Mouse (Mus musculus) gastrocnemius, postnatal 10 days (tissue): ENCODE measurements around the gene Ybx2. TPM values are rescaled to one million over a fixed set of nuclear protein-coding genes. Genes with fewer than 3 reads are reported as not detected.
A peak's percentile ranks its signal among the peaks of the same experiment; 100 is the strongest.
"Not testable (repeated sequence)": the region's sequence is repeated elsewhere in the genome, so short reads cannot be mapped to it uniquely, and the experiment has no call there.

ENCODE experiments used
- DNase-seq: peaks from one replicate; pipeline ENCODE4 v3.0.0; 2021; ENCODE audit warnings: mixed read lengths
- total RNA-seq, 2 experiments: library from RNA; stranded (reverse); gene quantifications; 2 replicates each; pipeline ENCODE4 v1.2.3; 2021

Gene Ybx2
- total RNA-seq, 2 experiments from 2014 or later = 2.7 to 4.1 TPM

GRCm38 (mm10) chr11:69934681-69935080, 915 bp upstream of the Ybx2 start:
- DNase-seq = no peak

DNA sequence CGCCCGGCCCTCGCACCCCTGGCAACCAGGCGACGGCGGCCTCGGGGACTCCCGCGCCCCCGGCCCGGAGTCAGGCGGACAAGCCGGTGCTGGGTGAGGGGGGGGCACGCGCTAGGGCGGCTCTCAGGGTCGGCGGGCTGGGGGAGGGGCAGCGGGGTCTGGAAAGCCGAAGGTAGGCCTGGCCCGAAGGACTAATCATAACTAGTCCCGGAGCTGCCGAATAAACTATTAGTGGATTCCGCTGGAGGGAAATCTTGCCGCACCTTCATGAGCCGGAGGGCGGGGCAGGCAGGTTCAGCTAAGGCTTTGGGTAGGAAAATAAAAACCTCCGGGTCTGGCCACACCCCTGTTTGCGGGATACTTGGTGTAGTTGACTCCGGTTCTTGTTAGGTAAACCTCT, 560 bp downstream of the Ybx2 start:
- no peak for DNase-seq

GRCm38 (mm10) chr11:69936714-69937347, 1.2 kb downstream of the Ybx2 start:
- no peak for DNase-seq

DNA sequence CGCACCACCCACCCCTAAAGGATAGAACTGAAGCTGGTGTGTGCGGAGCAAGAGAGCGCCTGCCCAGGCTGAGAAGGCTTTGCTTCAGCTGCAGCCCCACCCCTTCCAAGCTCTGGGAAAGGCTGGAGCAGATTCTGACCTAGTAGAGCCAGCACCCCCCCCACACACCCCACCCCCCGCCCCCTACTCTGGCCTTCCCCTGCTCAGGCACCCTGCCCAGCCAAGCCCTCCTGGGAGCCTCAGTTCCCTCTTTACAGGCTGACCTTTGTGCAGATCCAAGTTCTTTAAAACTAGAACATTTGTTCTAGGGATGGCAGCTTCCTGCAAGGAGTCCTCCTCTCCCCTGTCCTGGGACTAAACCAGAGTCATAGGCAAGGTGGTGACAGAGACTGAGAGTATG, 1.8 kb downstream of the Ybx2 start:
- DNase-seq = peak; percentile 70

DNA sequence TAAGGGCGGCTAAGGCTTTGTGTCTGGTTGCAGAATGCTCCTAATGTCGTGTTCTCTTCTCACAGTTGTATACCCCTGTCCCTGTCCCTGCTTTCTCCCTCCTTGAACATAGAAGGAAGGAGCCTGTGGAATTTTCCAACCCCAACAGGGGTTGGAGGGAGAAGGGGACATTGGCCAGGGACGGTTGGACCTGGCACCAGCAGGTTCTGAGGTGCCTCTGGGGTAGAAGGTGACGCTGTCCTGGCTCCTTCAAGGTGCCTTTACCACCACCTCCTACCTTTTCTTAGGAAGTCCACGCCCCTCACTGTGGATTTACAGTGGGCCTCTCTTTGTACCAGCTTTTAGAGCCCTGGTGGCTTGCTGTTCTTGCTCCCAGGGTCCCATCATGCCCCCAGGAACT, 2.2 kb downstream of the Ybx2 start:
- DNase-seq = no peak

GRCm38 (mm10) chr11:69938401-69938979, 2.9 kb downstream of the Ybx2 start:
- DNase-seq = no peak

DNA sequence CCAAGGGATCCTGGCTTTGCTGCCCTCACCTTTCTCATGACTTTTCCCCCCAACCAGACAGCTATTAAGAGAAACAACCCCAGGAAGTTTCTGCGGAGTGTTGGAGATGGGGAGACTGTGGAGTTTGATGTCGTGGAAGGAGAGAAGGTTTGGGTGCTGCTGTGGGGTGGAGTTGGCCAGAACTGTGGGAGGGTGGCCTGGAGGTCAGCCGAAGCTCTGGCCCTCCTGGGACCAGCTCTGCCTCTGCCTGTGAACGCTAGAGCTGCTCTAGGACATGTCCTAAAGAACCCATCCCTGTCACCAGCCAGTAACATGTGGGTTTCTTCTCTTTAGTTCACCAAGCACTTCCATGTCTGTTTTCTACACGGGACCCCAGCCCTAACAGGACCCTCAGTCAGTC, 3.6 kb downstream of the Ybx2 start:
- DNase-seq = no peak

DNA sequence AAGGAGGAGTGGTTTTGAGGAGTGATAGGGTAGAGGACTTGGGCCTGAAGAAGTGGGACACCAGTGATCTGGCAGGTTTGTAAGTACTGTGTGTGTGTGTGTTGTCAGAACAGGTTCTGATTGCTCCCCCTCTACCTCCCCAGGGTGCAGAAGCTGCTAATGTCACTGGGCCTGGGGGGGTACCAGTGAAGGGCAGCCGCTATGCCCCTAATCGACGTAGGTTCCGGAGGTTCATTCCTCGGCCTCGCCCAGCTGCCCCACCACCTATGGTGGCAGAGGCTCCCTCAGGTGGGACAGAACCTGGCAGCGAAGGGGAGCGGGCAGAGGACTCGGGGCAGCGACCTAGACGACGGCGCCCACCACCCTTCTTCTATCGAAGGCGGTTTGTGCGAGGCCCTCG, 4.1 kb downstream of the Ybx2 start:
- DNase-seq = no peak

DNA sequence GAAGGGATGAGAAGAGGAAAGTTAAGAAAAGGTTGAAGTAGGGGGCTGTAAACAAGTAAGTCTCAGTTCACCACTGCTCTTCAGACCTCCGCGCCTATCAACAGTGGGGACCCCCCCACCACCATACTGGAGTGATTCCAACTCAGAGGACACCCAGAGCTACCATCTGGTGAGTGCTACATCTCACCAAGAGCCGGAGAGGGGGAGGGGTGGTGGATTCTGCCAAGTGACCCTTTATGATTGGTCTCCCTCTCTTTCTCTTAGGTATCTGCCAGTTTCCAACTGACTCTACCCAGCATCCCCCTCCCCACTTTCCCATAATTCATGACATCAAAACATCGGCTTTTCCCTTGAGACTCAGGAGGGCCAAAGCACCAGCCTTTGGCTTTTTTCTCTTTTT, 5.4 kb downstream of the Ybx2 start:
- DNase-seq = no peak

DNA sequence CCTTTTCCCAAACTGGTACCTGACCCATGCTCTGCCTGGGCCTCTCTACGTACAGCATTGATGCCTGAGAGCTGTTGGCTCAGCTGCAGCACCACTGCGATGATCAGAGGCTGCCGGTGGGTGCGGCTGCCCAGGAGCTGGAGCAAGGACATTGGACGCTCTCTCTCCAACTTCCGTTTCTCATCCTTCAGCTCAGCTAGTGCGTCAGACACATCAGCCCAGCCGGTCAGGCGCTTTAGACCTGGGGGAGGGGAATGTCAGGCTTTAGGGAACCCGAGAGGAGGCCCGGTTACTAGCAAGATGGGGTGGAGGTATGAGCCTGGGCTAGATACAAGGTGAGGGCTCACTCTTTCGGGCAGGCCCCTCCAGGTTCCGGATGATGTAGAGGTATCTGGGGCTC, 9.6 kb downstream of the Ybx2 start:
- no peak for DNase-seq

DNA sequence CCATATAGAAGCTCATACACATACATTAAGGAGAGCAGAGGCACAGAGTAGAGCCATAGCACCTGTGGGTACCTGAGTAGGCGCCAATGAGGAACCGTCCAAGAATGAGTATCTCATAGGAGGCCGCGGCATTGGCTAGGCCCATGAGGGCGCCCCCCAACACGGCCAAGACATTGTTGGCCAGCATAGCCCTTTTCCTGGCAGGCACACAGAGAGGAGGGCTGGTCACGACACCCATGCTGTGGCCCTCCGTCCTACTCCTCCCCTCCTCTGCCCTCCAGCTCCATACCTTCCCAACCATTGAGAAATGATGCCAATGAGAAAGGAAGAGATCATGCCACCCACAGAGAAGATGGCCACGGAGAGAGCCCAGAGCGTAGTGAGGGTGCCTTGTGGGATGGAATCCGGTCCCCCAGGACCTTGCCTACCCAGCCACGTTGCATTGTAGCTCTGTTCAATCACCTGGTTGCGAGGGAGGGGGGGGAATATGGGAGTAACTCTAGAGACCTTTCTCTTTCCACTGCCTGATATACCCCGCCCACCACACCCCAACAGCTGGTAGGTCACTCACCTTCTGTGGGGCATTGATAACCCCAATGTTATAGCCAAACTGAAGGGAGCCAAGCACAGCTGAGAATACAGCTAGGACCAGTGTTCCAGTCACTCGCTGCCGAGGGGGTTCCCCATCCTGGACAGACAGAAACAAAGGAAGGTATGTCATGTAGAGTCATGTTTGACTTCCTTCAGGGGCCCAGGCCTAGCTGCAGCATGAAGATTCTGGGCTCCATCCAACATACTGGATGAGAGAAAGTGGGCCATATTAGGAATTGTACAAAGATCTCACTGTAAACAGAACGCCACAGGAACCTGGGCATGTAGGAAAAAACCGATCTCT, 10.6 kb downstream of the Ybx2 start:
- no peak for DNase-seq

- peak; percentile 78 for DNase-seq
Measured at GRCm38 (mm10) chr11:69947337-69948065, 11.9 kb downstream of the Ybx2 start.

DNA sequence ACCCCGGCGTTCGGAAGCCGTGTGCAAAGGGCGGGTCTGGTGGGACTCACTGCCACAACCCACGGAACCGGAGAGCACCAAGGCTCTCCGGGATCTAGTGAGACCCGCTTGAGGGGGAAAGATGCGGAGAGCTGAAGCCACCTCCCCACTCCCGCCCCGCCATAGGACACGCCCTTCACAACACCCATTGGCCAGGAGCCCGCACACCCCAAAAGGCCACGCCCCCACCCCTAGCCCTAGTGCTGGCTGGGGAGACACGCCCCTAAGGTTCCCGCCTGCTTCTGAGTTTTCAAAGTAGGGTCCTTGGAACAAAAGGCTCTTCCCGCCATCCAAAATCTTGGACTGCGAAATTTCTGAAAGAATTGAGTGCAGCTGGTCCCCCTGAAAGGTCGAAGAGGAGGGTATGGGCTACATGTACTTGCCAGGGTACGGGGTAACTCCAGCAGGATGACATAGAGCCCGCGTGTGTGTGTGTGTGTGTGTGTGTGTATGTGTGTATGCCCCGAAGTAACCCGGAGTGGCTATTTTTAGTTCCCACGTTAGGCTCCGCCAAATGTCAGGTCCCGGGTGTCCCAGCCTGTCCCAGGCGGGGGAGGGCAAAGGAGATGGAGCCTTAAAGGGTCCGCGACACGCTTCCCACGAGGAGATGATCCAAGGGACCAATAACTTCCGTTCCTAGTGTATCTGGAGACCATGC, 12.6 kb downstream of the Ybx2 start, which contains the start of gene Slc2a4:
TSS of gene Slc2a4 (minus strand) at position 123 of the 697 bp plus-strand sequence.
- DNase-seq = peak; percentile 97

DNA sequence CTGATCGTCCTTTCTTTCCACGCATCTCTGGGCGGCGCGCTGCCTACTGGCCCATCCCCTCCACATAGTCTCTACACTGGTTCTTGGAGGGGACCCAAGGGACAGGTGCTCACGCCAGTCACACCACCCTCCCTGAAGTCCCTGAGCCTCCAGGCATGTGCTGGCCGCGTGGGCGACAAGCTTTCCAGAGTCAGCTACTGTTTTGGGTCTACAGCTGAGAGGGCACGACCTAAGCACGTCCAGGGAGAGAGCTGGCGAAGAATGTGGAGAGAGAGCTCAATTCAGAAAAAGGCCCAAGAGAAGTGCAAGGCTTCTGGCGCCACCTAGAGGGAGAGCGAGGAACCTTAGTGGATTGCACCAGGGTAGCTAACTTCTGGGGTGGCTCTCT, 13.2 kb downstream of the Ybx2 start:
- DNase-seq = peak; percentile 89

GRCm38 (mm10) chr11:69950807-69951459, 15.3 kb downstream of the Ybx2 start:
- DNase-seq = no peak

- DNase-seq = no peak
Measured at GRCm38 (mm10) chr11:69952274-69952673, 16.7 kb downstream of the Ybx2 start.

GRCm38 (mm10) chr11:69953267-69953915, 17.8 kb downstream of the Ybx2 start:
- DNase-seq = no peak

DNA sequence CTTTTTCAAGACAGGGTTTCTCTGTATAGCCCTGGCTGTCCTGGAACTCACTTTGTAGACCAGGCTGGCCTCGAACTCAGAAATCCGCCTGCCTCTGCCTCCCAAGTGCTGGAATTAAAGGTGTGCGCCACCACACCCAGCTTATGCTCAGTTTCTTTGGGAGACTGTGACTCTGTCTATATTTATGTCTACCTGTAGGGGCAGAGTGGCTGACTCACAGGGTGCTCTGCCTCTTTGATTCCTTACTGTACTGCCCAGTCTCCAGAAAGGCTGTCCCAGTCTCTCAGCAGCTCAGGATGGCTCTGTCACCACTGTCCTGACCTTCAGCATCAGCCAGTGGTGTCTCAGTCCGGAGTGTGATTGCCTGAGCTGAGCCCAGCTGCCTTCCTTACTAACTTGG, 20.0 kb downstream of the Ybx2 start:
- DNase-seq = not testable (repeated sequence)

- DNase-seq = no peak
Measured at GRCm38 (mm10) chr11:69956218-69956617, 20.6 kb downstream of the Ybx2 start.

DNA sequence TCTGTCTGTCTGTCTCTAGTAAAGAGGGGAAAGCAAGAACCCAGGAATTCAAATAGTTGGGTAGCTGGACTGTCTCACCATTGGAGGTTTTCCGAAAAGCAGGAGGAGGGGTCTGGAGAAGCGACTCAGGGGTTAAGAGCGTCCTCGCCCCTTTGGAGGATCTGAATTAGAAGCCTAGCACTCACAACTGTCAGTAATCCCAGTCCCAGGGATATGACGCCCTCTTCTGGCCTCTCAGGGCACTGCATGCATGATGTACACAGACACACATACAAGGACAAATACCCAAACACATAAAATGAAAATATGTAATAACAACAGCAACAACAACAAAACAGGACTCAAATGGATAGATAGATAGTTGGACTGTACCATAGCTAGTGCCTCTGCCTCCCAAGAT, 25.0 kb downstream of the Ybx2 start:
- no peak for DNase-seq

DNA sequence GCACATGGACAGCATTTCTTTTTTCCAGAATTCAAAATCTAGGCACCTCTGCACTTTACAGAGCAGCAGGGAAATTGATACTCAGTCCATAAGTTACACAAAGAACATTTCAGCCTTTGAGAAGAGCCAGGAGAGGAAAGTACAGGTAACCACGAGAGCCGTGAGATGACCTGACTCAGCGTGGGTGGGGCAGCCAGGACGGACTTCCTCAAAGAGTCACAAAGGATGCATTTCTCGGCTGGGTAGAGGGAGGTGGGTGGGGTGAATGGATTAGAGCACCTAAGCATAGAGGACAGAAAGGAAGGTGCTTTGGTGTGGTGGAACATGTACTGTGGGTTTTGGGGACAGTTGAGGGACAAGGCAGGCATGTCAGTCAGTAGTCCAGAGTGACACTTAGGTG, 26.2 kb downstream of the Ybx2 start:
- DNase-seq = no peak
